In genomic region chr3:89874076-89874475, GRCm38 (mm10) we compare ENCODE assay signal across 26 mouse cellular contexts. TPM values are rescaled to one million over a fixed set of nuclear protein-coding genes. Genes with fewer than 3 reads are reported as not detected.
DNase-seq lines count a peak whose midpoint lies in the region; ATAC-seq and TF ChIP-seq lines count a peak whose summit lies in the region.
"Had no signal": no experiment of that assay in that cellular context is flagged by ENCODE, and none has a peak within 500 bp of the region (broad histone marks: within the 10 kb centered on the region; RNA-seq: fewer than 3 reads in every experiment).

No protein-coding gene starts in this region.

- no peak for TF ChIP-seq EP300 in liver, embryonic 14.5 days (IDR thresholded peaks at IDR 0.05; ENCODE audit: low read depth)

- no peak for ATAC-seq in intestine, embryonic 14.5 days (replicated peaks; ENCODE audit: low FRiP score, low TSS enrichment, low read depth)
- ATAC-seq in intestine, postnatal 0 days, result no peak
- no peak for ATAC-seq in intestine, embryonic 15.5 days
- ATAC-seq in liver, embryonic 14.5 days (ENCODE audit: insufficient read depth), result no peak
- ATAC-seq in midbrain, embryonic 15.5 days (replicated peaks), result no peak
- ATAC-seq: forebrain, embryonic 15.5 days had no signal

- no peak overlapping the region for H3K9ac ChIP-seq in intestine, embryonic 14.5 days (ENCODE audit: low read length)
- H3K9ac ChIP-seq in intestine, postnatal 0 days (ENCODE audit: low read depth, low read length), result no peak overlapping the region
- no peak overlapping the region for H3K9ac ChIP-seq in intestine, embryonic 15.5 days
- H3K9ac ChIP-seq in liver, embryonic 14.5 days (replicated peaks), result no peak overlapping the region
- H3K9ac ChIP-seq in midbrain, embryonic 15.5 days, result no peak overlapping the region
- H3K9ac ChIP-seq: embryonic facial prominence, embryonic 15.5 days; forebrain, embryonic 15.5 days; heart, embryonic 12.5 days; hindbrain, embryonic 13.5 days; limb, embryonic 12.5 days had no signal

- no peak overlapping the region for H3K4me2 ChIP-seq in intestine, embryonic 14.5 days (ENCODE audit: low read length)
- no peak overlapping the region for H3K4me2 ChIP-seq in intestine, postnatal 0 days (replicated peaks; ENCODE audit: low read depth)
- H3K4me2 ChIP-seq in intestine, embryonic 15.5 days (replicated peaks), result no peak overlapping the region
- H3K4me2 ChIP-seq in liver, embryonic 14.5 days (ENCODE audit: low read depth), result peak overlapping the region; percentile 25; the same call in 1 of the 2 replicates
- no peak overlapping the region for H3K4me2 ChIP-seq in midbrain, embryonic 15.5 days
- H3K4me2 ChIP-seq: embryonic facial prominence, embryonic 15.5 days; forebrain, embryonic 15.5 days; heart, embryonic 12.5 days; hindbrain, embryonic 13.5 days; limb, embryonic 12.5 days; midbrain, embryonic 11.5 days had no signal

- peaks cover 24% of the 10 kb centered on the region for H3K4me1 ChIP-seq in intestine, embryonic 14.5 days (replicated peaks; ENCODE audit: control insufficient read depth, insufficient read depth, low read length)
- H3K4me1 ChIP-seq in intestine, postnatal 0 days (replicated peaks; ENCODE audit: control insufficient read depth, insufficient read depth, low read length), result 0 out of 2 replicates have a peak, but pooled peaks cover 4% of the 10 kb centered on the region
- H3K4me1 ChIP-seq in intestine, embryonic 15.5 days (replicated peaks), result peaks cover 20% of the 10 kb centered on the region; the same call in 1 of the 2 replicates
- peaks cover 33 to 55% of the 10 kb centered on the region in 2 experiments for H3K4me1 ChIP-seq in liver, embryonic 14.5 days (replicated peaks; ENCODE audit: control insufficient read depth in 2 of 2, insufficient read depth in 2 of 2, low read length in 1 of 2)
- no peaks in the 10 kb centered on the region for H3K4me1 ChIP-seq in midbrain, embryonic 15.5 days

- H3K27me3 ChIP-seq in intestine, embryonic 14.5 days (replicated peaks; ENCODE audit: control insufficient read depth, insufficient read depth, low read length), result no peaks in the 10 kb centered on the region
- no peaks in the 10 kb centered on the region for H3K27me3 ChIP-seq in intestine, postnatal 0 days (replicated peaks; ENCODE audit: control insufficient read depth, insufficient read depth, low read length)
- no peaks in the 10 kb centered on the region for H3K27me3 ChIP-seq in intestine, embryonic 15.5 days (replicated peaks)
- H3K27me3 ChIP-seq in liver, embryonic 14.5 days (ENCODE audit: control insufficient read depth, insufficient read depth, low read length), result no peaks in the 10 kb centered on the region
- H3K27me3 ChIP-seq in midbrain, embryonic 15.5 days (replicated peaks), result peaks cover 13% of the 10 kb centered on the region; the same call in 1 of the 2 replicates
- H3K27me3 ChIP-seq: embryonic facial prominence, embryonic 15.5 days; forebrain, embryonic 15.5 days; hindbrain, embryonic 13.5 days; limb, embryonic 12.5 days had no signal

- H3K27ac ChIP-seq in intestine, embryonic 14.5 days (ENCODE audit: low read depth), result peak overlapping the region; percentile 48; the same call in 1 of the 2 replicates
- H3K27ac ChIP-seq in intestine, postnatal 0 days (ENCODE audit: low read depth, low read length), result no peak overlapping the region
- H3K27ac ChIP-seq in intestine, embryonic 15.5 days, result 0 out of 2 replicates have a peak overlapping the region, but pooled peaks have one; percentile 15
- no peak overlapping the region for H3K27ac ChIP-seq in liver, embryonic 14.5 days
- no peak overlapping the region for H3K27ac ChIP-seq in midbrain, embryonic 15.5 days
- H3K27ac ChIP-seq: embryonic facial prominence, embryonic 10.5 days; embryonic facial prominence, embryonic 15.5 days; forebrain, embryonic 15.5 days; gastrocnemius, adult 2 months; heart, adult 2 months; hindbrain, embryonic 13.5 days; left cerebral cortex, adult 2 months; limb, embryonic 12.5 days had no signal

- H3K9me3 ChIP-seq in intestine, embryonic 14.5 days (ENCODE audit: control insufficient read depth, low read length), result no peaks in the 10 kb centered on the region
- no peaks in the 10 kb centered on the region for H3K9me3 ChIP-seq in intestine, postnatal 0 days (ENCODE audit: control insufficient read depth)
- H3K9me3 ChIP-seq in intestine, embryonic 15.5 days, result no peaks in the 10 kb centered on the region
- H3K9me3 ChIP-seq in liver, embryonic 14.5 days (ENCODE audit: control insufficient read depth, low read length), result peaks cover 2% of the 10 kb centered on the region; the same call in 1 of the 2 replicates
- H3K9me3 ChIP-seq in midbrain, embryonic 15.5 days, result no peaks in the 10 kb centered on the region
- H3K9me3 ChIP-seq: embryonic facial prominence, embryonic 10.5 days; embryonic facial prominence, embryonic 15.5 days; forebrain, embryonic 15.5 days; G1E; hindbrain, embryonic 13.5 days had no signal

- TF ChIP-seq CTCF in intestine, postnatal 0 days (IDR thresholded peaks at IDR 0.05; ENCODE audit: low read depth), result no peak
- TF ChIP-seq CTCF in liver, embryonic 14.5 days (IDR thresholded peaks at IDR 0.05; ENCODE audit: low read depth), result no peak

- H3K36me3 ChIP-seq in intestine, embryonic 14.5 days (ENCODE audit: control insufficient read depth, insufficient read depth, low read length), result no peaks in the 10 kb centered on the region
- H3K36me3 ChIP-seq in intestine, postnatal 0 days (ENCODE audit: control insufficient read depth, insufficient read depth), result no peaks in the 10 kb centered on the region
- no peaks in the 10 kb centered on the region for H3K36me3 ChIP-seq in intestine, embryonic 15.5 days
- no peaks in the 10 kb centered on the region; the same call in 1 of the 2 replicates for H3K36me3 ChIP-seq in liver, embryonic 14.5 days (replicated peaks; ENCODE audit: control insufficient read depth, insufficient read depth, low read depth)
- H3K36me3 ChIP-seq in midbrain, embryonic 15.5 days (replicated peaks), result no peaks in the 10 kb centered on the region
- H3K36me3 ChIP-seq: embryonic facial prominence, embryonic 10.5 days; embryonic facial prominence, embryonic 15.5 days; forebrain, embryonic 15.5 days; G1E; heart, embryonic 12.5 days; hindbrain, embryonic 13.5 days; limb, embryonic 12.5 days had no signal

- no peak for DNase-seq in intestine, embryonic 14.5 days (ENCODE audit: low spot score)
- DNase-seq in CD4-positive helper T cell, adult 2 months (ENCODE audit: low read depth, low spot score), result peak; percentile 45
- no peak for DNase-seq in liver, embryonic 14.5 days (ENCODE audit: low read depth in 3 of 3, low spot score in 3 of 3)
- DNase-seq in c-Kit-positive CD71-positive TER-119-positive erythroid progenitor cells, embryonic 14.5 days (ENCODE audit: low spot score), result no peak
- DNase-seq: adrenal gland, adult 8-10 months; cerebellum, adult 8-10 months; cerebellum, postnatal 25 days; gastrocnemius, adult 2 months; gastrocnemius, postnatal 36 days; heart, adult 2 months; heart, postnatal 4 days; kidney, adult 8-10 months; lung, postnatal 36 days; right cerebral cortex, postnatal 25 days had no signal

- no peak overlapping the region for H3K4me3 ChIP-seq in intestine, embryonic 14.5 days (ENCODE audit: low read depth, low read length)
- H3K4me3 ChIP-seq in intestine, postnatal 0 days (ENCODE audit: low read depth, low read length), result no peak overlapping the region
- no peak overlapping the region for H3K4me3 ChIP-seq in intestine, embryonic 15.5 days (replicated peaks)
- H3K4me3 ChIP-seq in liver, embryonic 14.5 days (ENCODE audit: insufficient read depth in 1 of 2, low read depth in 2 of 2, low read length in 2 of 2), result no peak overlapping the region
- no peak overlapping the region for H3K4me3 ChIP-seq in midbrain, embryonic 15.5 days
- H3K4me3 ChIP-seq: embryonic facial prominence, embryonic 10.5 days; embryonic facial prominence, embryonic 15.5 days; forebrain, embryonic 15.5 days; gastrocnemius, adult 2 months; heart, adult 2 months; heart, embryonic 12.5 days; hindbrain, embryonic 13.5 days; left cerebral cortex, adult 2 months; limb, embryonic 12.5 days had no signal

- 84% methylated on average over 5 of the region's 5 CpGs for WGBS in intestine, embryonic 14.5 days
- 84% methylated on average over 5 of the region's 5 CpGs for WGBS in intestine, postnatal 0 days
- 88% methylated on average over 5 of the region's 5 CpGs for WGBS in intestine, embryonic 15.5 days
- 66% methylated on average over 5 of the region's 5 CpGs for WGBS in liver, embryonic 14.5 days (ENCODE audit: insufficient replicate concordance)
- 91% methylated on average over 5 of the region's 5 CpGs for WGBS in midbrain, embryonic 15.5 days

RNA-seq across cellular contexts. Expression of gene Il6ra, which starts 38.9 kb away (rescaled TPM):
- 1.5 and 1.6 TPM in 2 replicates for polyA plus RNA-seq in intestine, embryonic 14.5 days (2014; fragmentation: Nextera tagmentation; extraction: Ambion mirVana)
- polyA plus RNA-seq in intestine, postnatal 0 days (2015; fragmentation: Nextera tagmentation; extraction: Ambion mirVana), result 2.8 and 3.2 TPM in 2 replicates
- 2.3 and 2.8 TPM in 2 replicates for polyA plus RNA-seq in intestine, embryonic 15.5 days (2015; fragmentation: Nextera tagmentation; extraction: Ambion mirVana)
- polyA plus RNA-seq in liver, embryonic 14.5 days (2012; rRNA removed), result 0.92 and 1.2 TPM in 2 replicates
- polyA plus RNA-seq in liver, embryonic 14.5 days (2014; fragmentation: Nextera tagmentation; extraction: Ambion mirVana), result 1.3 and 1.9 TPM in 2 replicates
- polyA plus RNA-seq in midbrain, embryonic 15.5 days (2015; fragmentation: Nextera tagmentation; extraction: Ambion mirVana), result 1.1 and 1.2 TPM in 2 replicates
- polyA plus RNA-seq: G1E had no signal

RNA-seq across cellular contexts. Expression of gene She, which starts 42.9 kb away (rescaled TPM):
- 4.2 TPM in 2 replicates for polyA plus RNA-seq in intestine, embryonic 14.5 days (2014; fragmentation: Nextera tagmentation; extraction: Ambion mirVana)
- polyA plus RNA-seq in intestine, postnatal 0 days (2015; fragmentation: Nextera tagmentation; extraction: Ambion mirVana), result 1.6 and 1.8 TPM in 2 replicates
- 3.7 and 3.8 TPM in 2 replicates for polyA plus RNA-seq in intestine, embryonic 15.5 days (2015; fragmentation: Nextera tagmentation; extraction: Ambion mirVana)
- 0.50 and 0.55 TPM in 2 replicates for polyA plus RNA-seq in liver, embryonic 14.5 days (2012; rRNA removed)
- 0.81 and 0.86 TPM in 2 replicates for polyA plus RNA-seq in liver, embryonic 14.5 days (2014; fragmentation: Nextera tagmentation; extraction: Ambion mirVana)
- polyA plus RNA-seq in midbrain, embryonic 15.5 days (2015; fragmentation: Nextera tagmentation; extraction: Ambion mirVana), result 1.6 TPM in 2 replicates
- polyA plus RNA-seq: G1E had no signal

Comparison
In these comparisons a context has a peak if more than half of its experiments do, and no peak if none do; other contexts are left out.
1. H3K27ac ChIP-seq: peak in intestine, embryonic 14.5 days (single experiment) and intestine, embryonic 15.5 days (single experiment); none in intestine, postnatal 0 days (single experiment), liver, embryonic 14.5 days (single experiment) and midbrain, embryonic 15.5 days (single experiment).